Mouse (Mus musculus): ENCODE measurements around the gene Snrk. TPM values are rescaled to one million over a fixed set of nuclear protein-coding genes. Genes with fewer than 3 reads are reported as not detected.
A peak's percentile ranks its signal among the peaks of the same experiment; 100 is the strongest.

Gene Snrk
- polyA plus RNA-seq, 1 experiment from 2014 or later: 34.1 TPM

DNA sequence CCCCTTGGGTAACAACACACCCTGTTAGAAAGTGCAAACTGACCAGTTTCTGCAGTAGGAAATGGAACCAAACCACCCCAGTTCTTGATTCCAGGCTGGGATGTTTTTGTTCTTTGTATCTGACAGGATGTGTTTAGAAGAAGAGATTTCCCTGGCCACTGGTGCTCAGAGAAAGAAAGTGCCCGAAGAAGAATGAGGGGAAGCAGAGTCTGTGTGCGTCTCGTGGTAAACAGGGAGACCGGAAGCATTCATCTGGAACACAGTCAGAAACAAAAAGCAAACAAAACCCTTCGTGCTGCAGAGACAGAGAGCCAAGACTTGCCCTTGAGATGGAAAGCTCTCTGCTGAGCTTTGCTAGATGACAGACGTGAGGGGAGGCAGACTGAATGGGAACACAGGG lies 32.0 kb upstream of the Snrk start:
- Histone ChIP-seq H3K27ac (ENCODE audit: low read depth, low read length) (0 out of 2 replicates have a peak overlapping the region, but pooled peaks have one; percentile 48), H3K4me1 (replicated peaks; ENCODE audit: control insufficient read depth, insufficient read depth, low read length) (no peaks in the 10 kb centered on the region), H3K4me2 (no peak overlapping the region), H3K9me3 (ENCODE audit: control insufficient read depth, low read length) (no peaks in the 10 kb centered on the region), H3K4me3 (ENCODE audit: low read depth, low read length) (no peak overlapping the region), H3K9ac (ENCODE audit: low read depth, low read length) (no peak overlapping the region), H3K36me3 (ENCODE audit: control insufficient read depth, insufficient read depth, low read length) (no peaks in the 10 kb centered on the region), H3K27me3 (replicated peaks; ENCODE audit: control insufficient read depth, insufficient read depth, low read length) (no peaks in the 10 kb centered on the region)
- WGBS: 35% methylated on average over 6 of the region's 6 CpGs
- DNase-seq (ENCODE audit: low spot score): no peak
- no peak for ATAC-seq (replicated peaks; ENCODE audit: low FRiP score)

DNA sequence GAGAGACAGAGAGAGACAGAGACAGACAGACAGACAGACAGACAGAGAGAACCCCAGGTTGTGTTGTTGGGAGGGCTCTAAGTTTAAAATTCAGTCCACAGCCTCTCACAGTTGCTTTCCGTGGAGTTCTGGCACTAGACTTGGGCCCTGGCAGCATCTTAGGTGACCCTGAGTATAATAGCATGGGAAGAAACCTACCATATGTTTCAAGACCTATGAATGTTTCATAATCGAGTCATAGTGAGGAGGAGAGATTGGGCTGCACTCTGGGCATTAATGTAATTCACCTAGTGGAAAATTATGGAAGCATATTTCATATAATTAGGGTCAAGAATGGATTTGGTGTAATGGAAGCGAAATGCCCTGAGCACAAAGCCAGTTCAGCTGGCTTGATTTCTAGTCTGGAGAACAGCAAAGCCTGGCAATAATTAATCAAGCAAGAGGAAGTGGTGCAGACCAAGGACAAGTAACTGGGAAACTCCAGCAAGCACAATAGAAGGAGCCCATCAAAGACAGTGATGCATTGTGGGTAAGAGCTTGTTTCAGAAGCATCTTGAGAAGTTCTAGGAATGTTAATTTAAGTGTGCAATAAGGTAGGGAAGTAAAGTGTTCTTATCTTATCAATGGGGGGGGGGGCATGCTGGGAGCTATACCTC lies 31.4 kb upstream of the Snrk start:
- DNase-seq (ENCODE audit: low spot score): no peak
- Histone ChIP-seq H3K4me3 (ENCODE audit: low read depth, low read length) (no peak overlapping the region), H3K4me2 (no peak overlapping the region), H3K36me3 (ENCODE audit: control insufficient read depth, insufficient read depth, low read length) (no peaks in the 10 kb centered on the region), H3K9ac (ENCODE audit: low read depth, low read length) (no peak overlapping the region), H3K27ac (ENCODE audit: low read depth, low read length) (no peak overlapping the region), H3K4me1 (replicated peaks; ENCODE audit: control insufficient read depth, insufficient read depth, low read length) (no peaks in the 10 kb centered on the region), H3K27me3 (replicated peaks; ENCODE audit: control insufficient read depth, insufficient read depth, low read length) (no peaks in the 10 kb centered on the region), H3K9me3 (ENCODE audit: control insufficient read depth, low read length) (no peaks in the 10 kb centered on the region)
- whole genome bisulfite sequencing: 72% methylated on average over 3 of the region's 3 CpGs
- ATAC-seq (replicated peaks; ENCODE audit: low FRiP score): no peak

DNA sequence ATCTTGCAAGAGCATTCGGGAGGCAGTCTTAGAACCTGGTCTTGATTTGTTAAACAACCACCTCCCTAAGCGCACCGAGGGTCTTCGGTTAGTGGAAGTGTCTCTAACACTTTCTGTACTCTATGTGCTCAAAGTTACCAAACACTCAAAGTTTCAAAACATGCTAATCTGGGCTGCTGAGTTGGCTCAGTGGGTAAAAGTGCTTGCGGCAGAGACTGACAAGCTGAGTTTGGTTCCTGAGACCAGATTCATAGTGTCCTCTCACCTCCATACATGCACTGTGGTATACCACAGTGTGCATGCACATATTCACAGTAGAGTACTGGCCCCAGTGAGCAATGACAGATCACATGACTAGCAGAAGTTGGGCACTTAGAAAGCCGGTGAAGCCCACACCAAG lies 30.0 kb upstream of the Snrk start:
- no peak for DNase-seq (ENCODE audit: low spot score)
- Histone ChIP-seq H3K4me2 (no peak overlapping the region), H3K4me3 (ENCODE audit: low read depth, low read length) (no peak overlapping the region), H3K27ac (ENCODE audit: low read depth, low read length) (no peak overlapping the region), H3K9me3 (ENCODE audit: control insufficient read depth, low read length) (no peaks in the 10 kb centered on the region), H3K36me3 (ENCODE audit: control insufficient read depth, insufficient read depth, low read length) (no peaks in the 10 kb centered on the region), H3K4me1 (replicated peaks; ENCODE audit: control insufficient read depth, insufficient read depth, low read length) (no peaks in the 10 kb centered on the region), H3K9ac (ENCODE audit: low read depth, low read length) (no peak overlapping the region), H3K27me3 (replicated peaks; ENCODE audit: control insufficient read depth, insufficient read depth, low read length) (no peaks in the 10 kb centered on the region)
- ATAC-seq (replicated peaks; ENCODE audit: low FRiP score): no peak
- 89% methylated on average over 6 of the region's 6 CpGs for WGBS

DNA sequence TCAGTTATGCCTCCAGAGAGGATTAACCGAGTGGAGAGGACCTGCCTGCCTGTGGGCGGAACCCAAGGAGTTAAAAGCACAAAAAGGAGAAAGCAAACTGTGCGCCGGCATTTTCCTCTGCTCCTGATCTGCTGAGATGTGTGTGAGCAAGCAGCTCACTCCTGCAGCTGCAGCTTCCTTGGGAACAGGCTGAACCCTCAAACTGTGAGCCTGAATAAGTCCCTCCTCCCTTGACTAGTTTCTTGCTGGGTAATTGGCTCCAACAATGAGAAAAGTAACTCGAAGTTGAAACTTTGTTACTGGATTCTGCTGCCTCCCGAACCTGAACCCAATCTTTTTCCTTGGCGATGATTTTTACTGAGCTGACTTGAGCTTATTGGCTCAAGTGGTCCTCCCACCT lies 25.9 kb upstream of the Snrk start:
- H3K4me2 ChIP-seq: no peak overlapping the region
- no peaks in the 10 kb centered on the region for H3K9me3 ChIP-seq (ENCODE audit: control insufficient read depth, low read length)
- H3K4me3 ChIP-seq (ENCODE audit: low read depth, low read length): no peak overlapping the region
- no peaks in the 10 kb centered on the region for H3K36me3 ChIP-seq (ENCODE audit: control insufficient read depth, insufficient read depth, low read length)
- DNase-seq (ENCODE audit: low spot score): no peak
- no peak for ATAC-seq (replicated peaks; ENCODE audit: low FRiP score)
- 68% methylated on average over 7 of the region's 7 CpGs for WGBS
- no peaks in the 10 kb centered on the region for H3K27me3 ChIP-seq (replicated peaks; ENCODE audit: control insufficient read depth, insufficient read depth, low read length)
- no peak overlapping the region for H3K27ac ChIP-seq (ENCODE audit: low read depth, low read length)
- no peaks in the 10 kb centered on the region for H3K4me1 ChIP-seq (replicated peaks; ENCODE audit: control insufficient read depth, insufficient read depth, low read length)
- H3K9ac ChIP-seq (ENCODE audit: low read depth, low read length): no peak overlapping the region

DNA sequence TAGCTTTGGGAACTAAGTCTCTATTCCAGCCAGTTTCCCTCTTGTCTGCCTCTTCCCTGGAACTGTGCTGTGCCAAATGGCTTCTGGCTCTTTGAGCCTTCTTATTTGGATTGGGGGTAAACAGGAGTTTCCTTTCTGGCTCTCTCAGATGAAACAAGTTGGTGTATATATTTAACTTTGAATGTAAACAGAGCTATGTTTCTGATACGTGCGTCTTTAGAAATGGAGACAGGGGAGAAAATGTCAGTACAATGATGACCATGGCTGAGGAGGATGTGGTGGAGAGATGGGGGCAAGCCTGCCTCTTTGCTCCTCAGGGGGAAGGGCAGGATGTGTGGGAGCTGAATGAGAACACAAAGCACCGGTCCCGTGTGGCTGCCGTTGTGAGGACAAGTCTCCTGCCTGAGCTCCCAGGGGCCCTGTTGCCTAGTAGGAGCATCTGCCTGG lies 25.3 kb upstream of the Snrk start:
- H3K9ac ChIP-seq (ENCODE audit: low read depth, low read length): no peak overlapping the region
- no peak overlapping the region for H3K4me2 ChIP-seq
- no peak overlapping the region for H3K4me3 ChIP-seq (ENCODE audit: low read depth, low read length)
- ATAC-seq (replicated peaks; ENCODE audit: low FRiP score) (no peak), DNase-seq (ENCODE audit: low spot score) (no peak)
- 51% methylated on average over 5 of the region's 5 CpGs for WGBS
- H3K36me3 ChIP-seq (ENCODE audit: control insufficient read depth, insufficient read depth, low read length): no peaks in the 10 kb centered on the region
- H3K4me1 ChIP-seq (replicated peaks; ENCODE audit: control insufficient read depth, insufficient read depth, low read length): no peaks in the 10 kb centered on the region
- H3K27me3 ChIP-seq (replicated peaks; ENCODE audit: control insufficient read depth, insufficient read depth, low read length): no peaks in the 10 kb centered on the region
- H3K27ac ChIP-seq (ENCODE audit: low read depth, low read length): no peak overlapping the region
- no peaks in the 10 kb centered on the region for H3K9me3 ChIP-seq (ENCODE audit: control insufficient read depth, low read length)

DNA sequence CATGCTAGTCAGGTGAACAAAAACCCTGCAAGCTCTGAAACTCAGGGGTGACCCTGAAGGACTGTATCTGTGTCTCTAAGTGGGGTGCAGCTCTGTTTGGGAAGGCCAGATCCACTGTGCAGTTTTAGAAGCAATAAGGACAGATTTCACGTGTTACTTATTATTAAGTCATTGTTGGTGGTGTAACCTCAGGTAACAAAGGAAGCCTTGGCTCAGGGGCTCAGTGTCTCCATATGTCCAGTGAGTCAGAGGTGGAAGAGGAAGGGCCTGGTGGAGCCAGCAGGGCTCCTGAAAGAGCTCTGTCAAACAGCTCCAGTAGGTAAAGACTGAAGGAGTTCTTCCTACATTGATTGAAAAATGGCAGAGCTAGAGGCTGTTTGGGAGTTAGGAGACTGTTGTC lies 22.9 kb upstream of the Snrk start:
- ATAC-seq (replicated peaks; ENCODE audit: low FRiP score): no peak
- 81% methylated on average over 1 of the region's 1 CpGs for WGBS

DNA sequence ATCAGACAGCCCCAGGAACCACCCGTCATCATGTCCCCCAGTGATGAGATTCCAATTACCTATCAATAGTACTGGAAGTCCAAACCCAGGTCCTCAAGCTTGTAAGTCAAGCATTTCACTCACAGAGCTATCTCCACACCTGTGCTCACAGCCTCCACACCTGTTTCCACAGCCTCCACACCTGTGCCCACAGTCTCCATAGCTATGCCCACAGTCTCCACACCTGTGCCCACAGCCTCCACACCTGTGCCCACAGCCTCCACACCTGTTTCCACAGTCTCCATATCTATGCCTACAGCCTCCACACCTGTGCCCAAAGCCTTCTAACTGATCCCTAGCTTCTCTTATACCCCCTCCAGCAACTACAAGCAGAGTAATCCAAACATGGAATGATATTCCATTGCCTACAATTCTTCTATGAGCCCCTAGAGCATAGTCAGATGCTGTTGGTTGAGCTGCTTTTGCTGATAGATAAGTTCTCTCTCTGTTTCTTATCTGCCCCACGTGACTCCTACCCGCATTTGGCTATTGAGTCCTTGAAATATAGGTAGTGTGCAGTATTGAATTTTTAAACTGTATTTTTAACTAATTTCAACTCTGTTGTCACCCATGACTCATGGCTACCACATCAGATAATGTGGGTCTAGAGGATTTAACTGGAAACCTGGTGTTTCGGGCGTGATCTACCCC lies 20.1 kb upstream of the Snrk start:
- no peak overlapping the region for H3K9ac ChIP-seq (ENCODE audit: low read depth, low read length)
- no peak overlapping the region for H3K4me3 ChIP-seq (ENCODE audit: low read depth, low read length)
- no peaks in the 10 kb centered on the region for H3K9me3 ChIP-seq (ENCODE audit: control insufficient read depth, low read length)
- no peak overlapping the region for H3K27ac ChIP-seq (ENCODE audit: low read depth, low read length)
- ATAC-seq (replicated peaks; ENCODE audit: low FRiP score) (no peak), DNase-seq (ENCODE audit: low spot score) (no peak)
- H3K36me3 ChIP-seq (ENCODE audit: control insufficient read depth, insufficient read depth, low read length): no peaks in the 10 kb centered on the region
- WGBS: 72% methylated on average over 5 of the region's 5 CpGs
- H3K4me2 ChIP-seq: no peak overlapping the region
- 0 out of 2 replicates have a peak, but pooled peaks cover 1% of the 10 kb centered on the region for H3K27me3 ChIP-seq (replicated peaks; ENCODE audit: control insufficient read depth, insufficient read depth, low read length)
- no peaks in the 10 kb centered on the region for H3K4me1 ChIP-seq (replicated peaks; ENCODE audit: control insufficient read depth, insufficient read depth, low read length)

More for the DNA sequence above, 22.9 kb upstream of the Snrk start:
- Histone ChIP-seq H3K9ac (ENCODE audit: low read depth, low read length) (no peak overlapping the region), H3K4me1 (replicated peaks; ENCODE audit: control insufficient read depth, insufficient read depth, low read length) (no peaks in the 10 kb centered on the region), H3K27ac (ENCODE audit: low read depth, low read length) (no peak overlapping the region), H3K4me3 (ENCODE audit: low read depth, low read length) (no peak overlapping the region), H3K36me3 (ENCODE audit: control insufficient read depth, insufficient read depth, low read length) (no peaks in the 10 kb centered on the region), H3K4me2 (no peak overlapping the region), H3K27me3 (replicated peaks; ENCODE audit: control insufficient read depth, insufficient read depth, low read length) (no peaks in the 10 kb centered on the region), H3K9me3 (ENCODE audit: control insufficient read depth, low read length) (no peaks in the 10 kb centered on the region)
- no peak for DNase-seq (ENCODE audit: low spot score)

DNA sequence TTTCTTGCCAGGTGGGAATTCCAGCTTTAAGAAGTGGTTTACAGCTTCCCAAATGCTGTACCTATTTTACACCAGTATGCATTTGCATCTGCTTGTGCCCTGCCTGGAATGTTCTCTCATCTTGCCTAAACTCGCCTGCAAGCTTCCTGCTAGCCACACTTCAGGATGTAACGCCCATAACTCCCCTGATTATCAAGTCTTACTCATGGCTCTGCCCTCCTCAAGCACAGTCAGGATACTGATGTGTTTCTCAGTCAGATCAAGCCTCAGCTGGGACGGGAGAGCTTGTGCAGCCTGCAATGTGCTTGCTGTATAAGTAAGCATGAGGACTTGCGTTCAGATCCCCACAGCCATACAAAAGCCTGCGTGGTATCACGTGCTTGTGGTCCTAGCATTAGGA lies 19.5 kb upstream of the Snrk start:
- no peak overlapping the region for H3K27ac ChIP-seq (ENCODE audit: low read depth, low read length)
- 0 out of 2 replicates have a peak, but pooled peaks cover 2% of the 10 kb centered on the region for H3K27me3 ChIP-seq (replicated peaks; ENCODE audit: control insufficient read depth, insufficient read depth, low read length)
- H3K9ac ChIP-seq (ENCODE audit: low read depth, low read length): no peak overlapping the region
- ATAC-seq (replicated peaks; ENCODE audit: low FRiP score) (no peak), DNase-seq (ENCODE audit: low spot score) (no peak)
- no peaks in the 10 kb centered on the region for H3K9me3 ChIP-seq (ENCODE audit: control insufficient read depth, low read length)
- H3K4me2 ChIP-seq: no peak overlapping the region
- no peaks in the 10 kb centered on the region for H3K36me3 ChIP-seq (ENCODE audit: control insufficient read depth, insufficient read depth, low read length)
- H3K4me3 ChIP-seq (ENCODE audit: low read depth, low read length): no peak overlapping the region
- WGBS: 56% methylated on average over 6 of the region's 6 CpGs
- no peaks in the 10 kb centered on the region for H3K4me1 ChIP-seq (replicated peaks; ENCODE audit: control insufficient read depth, insufficient read depth, low read length)

DNA sequence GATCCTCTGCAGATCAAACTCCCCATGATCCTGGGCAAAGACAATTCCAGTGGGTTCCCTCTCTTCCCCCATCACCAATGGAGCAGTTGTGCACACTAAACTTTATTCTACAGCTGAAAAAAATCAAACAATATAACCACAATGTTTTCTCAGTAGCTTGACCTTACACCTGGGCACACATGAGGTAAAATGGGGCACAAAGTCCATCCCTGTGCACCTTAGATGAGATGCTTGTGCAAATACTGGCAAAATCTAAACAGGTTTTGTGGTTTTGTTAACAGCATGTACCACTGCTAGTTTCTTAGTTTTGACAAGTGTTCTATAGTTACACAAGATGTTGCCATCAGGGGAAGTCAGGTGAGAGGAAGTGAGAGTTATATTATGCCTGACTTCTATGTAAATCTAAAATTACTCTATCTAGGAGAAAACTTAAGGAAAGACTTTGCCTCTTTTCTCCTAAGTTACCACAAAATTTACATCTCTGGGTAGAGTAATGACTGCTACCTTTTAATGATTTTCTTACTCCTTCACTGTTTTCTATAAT lies 16.4 kb upstream of the Snrk start:
- DNase-seq (ENCODE audit: low spot score) (no peak), ATAC-seq (replicated peaks; ENCODE audit: low FRiP score) (no peak)
- peaks cover 9% of the 10 kb centered on the region for H3K4me1 ChIP-seq (replicated peaks; ENCODE audit: control insufficient read depth, insufficient read depth, low read length)
- H3K9ac ChIP-seq (ENCODE audit: low read depth, low read length): no peak overlapping the region
- H3K27ac ChIP-seq (ENCODE audit: low read depth, low read length): no peak overlapping the region
- no peak overlapping the region for H3K4me3 ChIP-seq (ENCODE audit: low read depth, low read length)
- 0 out of 2 replicates have a peak, but pooled peaks cover 2% of the 10 kb centered on the region for H3K27me3 ChIP-seq (replicated peaks; ENCODE audit: control insufficient read depth, insufficient read depth, low read length)
- H3K9me3 ChIP-seq (ENCODE audit: control insufficient read depth, low read length): no peaks in the 10 kb centered on the region
- H3K36me3 ChIP-seq (ENCODE audit: control insufficient read depth, insufficient read depth, low read length): no peaks in the 10 kb centered on the region
- no peak overlapping the region for H3K4me2 ChIP-seq

All from liver, embryonic 11.5 days (tissue).